Mouse (Mus musculus): ENCODE results near the gene Atp6v1e1. TPM values are rescaled to one million over a fixed set of nuclear protein-coding genes. Genes with fewer than 3 reads are reported as not detected.

The Atp6v1e1 gene
- polyA plus RNA-seq, 2 experiments: 73.8 to 145 TPM

- H3K9ac ChIP-seq (replicated peaks): peak overlapping the region; percentile 81
- H3K36me3 ChIP-seq (replicated peaks; ENCODE audit: control insufficient read depth, insufficient read depth, low read depth): no peaks in the 10 kb centered on the region
- H3K9me3 ChIP-seq (ENCODE audit: control insufficient read depth, low read length): no peaks in the 10 kb centered on the region
- TF ChIP-seq CTCF (IDR thresholded peaks at IDR 0.05; ENCODE audit: low read depth) (peak; percentile 36), EP300 (IDR thresholded peaks at IDR 0.05; ENCODE audit: low read depth) (peak; percentile 87)
- peaks cover 58 to 66% of the 10 kb centered on the region in 2 experiments for H3K4me1 ChIP-seq (replicated peaks; ENCODE audit: control insufficient read depth in 2 of 2, insufficient read depth in 2 of 2, low read length in 1 of 2)
- H3K4me2 ChIP-seq (ENCODE audit: low read depth): peak overlapping the region; percentile 73
- H3K27me3 ChIP-seq (ENCODE audit: control insufficient read depth, insufficient read depth, low read length): no peaks in the 10 kb centered on the region
- peak overlapping the region in 1 of 2 experiments; percentile 16; a peak in 2 of 4 replicates for H3K4me3 ChIP-seq (ENCODE audit: insufficient read depth in 1 of 2, low read depth in 2 of 2, low read length in 2 of 2)
- peak; percentile 57 for ATAC-seq (ENCODE audit: insufficient read depth)
- WGBS (ENCODE audit: insufficient replicate concordance): 21% methylated on average over 4 of the region's 4 CpGs
- H3K27ac ChIP-seq: peak overlapping the region; percentile 100
- DNase-seq (ENCODE audit: low read depth in 3 of 3, low spot score in 3 of 3): peak; percentile 77 to 86 (median 83)
Measured at GRCm38 (mm10) chr6:120832097-120832496, 9.5 kb upstream of the Atp6v1e1 start.

GRCm38 (mm10) chr6:120830866-120831608 lies 8.4 kb upstream of the Atp6v1e1 start:
- no peaks in the 10 kb centered on the region for H3K36me3 ChIP-seq (replicated peaks; ENCODE audit: control insufficient read depth, insufficient read depth, low read depth)
- ATAC-seq (ENCODE audit: insufficient read depth): peak; percentile 60
- H3K9ac ChIP-seq (replicated peaks): peak overlapping the region; percentile 81
- peak overlapping the region; percentile 100 for H3K27ac ChIP-seq
- H3K27me3 ChIP-seq (ENCODE audit: control insufficient read depth, insufficient read depth, low read length): no peaks in the 10 kb centered on the region
- H3K4me3 ChIP-seq (ENCODE audit: insufficient read depth in 1 of 2, low read depth in 2 of 2, low read length in 2 of 2): peak overlapping the region; percentile 10 to 27; a peak in 3 of 4 replicates
- peak overlapping the region; percentile 73 for H3K4me2 ChIP-seq (ENCODE audit: low read depth)
- WGBS (ENCODE audit: insufficient replicate concordance): 14% methylated on average over 4 of the region's 4 CpGs
- H3K4me1 ChIP-seq (replicated peaks; ENCODE audit: control insufficient read depth in 2 of 2, insufficient read depth in 2 of 2, low read length in 1 of 2): peaks cover 58 to 66% of the 10 kb centered on the region in 2 experiments
- H3K9me3 ChIP-seq (ENCODE audit: control insufficient read depth, low read length): no peaks in the 10 kb centered on the region
- TF ChIP-seq CTCF (IDR thresholded peaks at IDR 0.05; ENCODE audit: low read depth) (no peak), EP300 (IDR thresholded peaks at IDR 0.05; ENCODE audit: low read depth) (peak; percentile 94)
- DNase-seq (ENCODE audit: low read depth in 3 of 3, low spot score in 3 of 3): peak; percentile 84 to 88 (median 85)

- Histone ChIP-seq H3K9ac (replicated peaks) (peak overlapping the region; percentile 34), H3K27ac (peak overlapping the region; percentile 100), H3K4me2 (ENCODE audit: low read depth) (peak overlapping the region; percentile 73), H3K4me3 (ENCODE audit: insufficient read depth in 1 of 2, low read depth in 2 of 2, low read length in 2 of 2) (no peak overlapping the region), H3K36me3 (replicated peaks; ENCODE audit: control insufficient read depth, insufficient read depth, low read depth) (no peaks in the 10 kb centered on the region), H3K9me3 (ENCODE audit: control insufficient read depth, low read length) (no peaks in the 10 kb centered on the region), H3K4me1 (replicated peaks; ENCODE audit: control insufficient read depth in 2 of 2, insufficient read depth in 2 of 2, low read length in 1 of 2) (peaks cover 53 to 62% of the 10 kb centered on the region in 2 experiments), H3K27me3 (ENCODE audit: control insufficient read depth, insufficient read depth, low read length) (no peaks in the 10 kb centered on the region)
- peak; percentile 74 for ATAC-seq (ENCODE audit: insufficient read depth)
- peak; percentile 79 to 83 (median 81) for DNase-seq (ENCODE audit: low read depth in 3 of 3, low spot score in 3 of 3)
- WGBS (ENCODE audit: insufficient replicate concordance): 9% methylated on average over 1 of the region's 1 CpGs
- TF ChIP-seq CTCF (IDR thresholded peaks at IDR 0.05; ENCODE audit: low read depth): peak; percentile 48
- TF ChIP-seq EP300 (IDR thresholded peaks at IDR 0.05; ENCODE audit: low read depth): peak; percentile 95
Measured at GRCm38 (mm10) chr6:120830056-120830455, 7.5 kb upstream of the Atp6v1e1 start.

- TF ChIP-seq EP300 (IDR thresholded peaks at IDR 0.05; ENCODE audit: low read depth) (no peak), CTCF (IDR thresholded peaks at IDR 0.05; ENCODE audit: low read depth) (peak; percentile 34)
- Histone ChIP-seq H3K27me3 (ENCODE audit: control insufficient read depth, insufficient read depth, low read length) (no peaks in the 10 kb centered on the region), H3K4me3 (ENCODE audit: insufficient read depth in 1 of 2, low read depth in 2 of 2, low read length in 2 of 2) (peak overlapping the region in 1 of 2 experiments; percentile 95; a peak in 3 of 4 replicates), H3K4me2 (ENCODE audit: low read depth) (peak overlapping the region; percentile 65), H3K36me3 (replicated peaks; ENCODE audit: control insufficient read depth, insufficient read depth, low read depth) (peaks cover 22% of the 10 kb centered on the region), H3K9me3 (ENCODE audit: control insufficient read depth, low read length) (no peaks in the 10 kb centered on the region), H3K4me1 (replicated peaks; ENCODE audit: control insufficient read depth in 2 of 2, insufficient read depth in 2 of 2, low read length in 1 of 2) (peaks cover 13 to 29% of the 10 kb centered on the region in 2 experiments), H3K9ac (replicated peaks) (peak overlapping the region; percentile 66), H3K27ac (peak overlapping the region; percentile 89)
- DNase-seq (ENCODE audit: low read depth in 3 of 3, low spot score in 3 of 3) (no peak), ATAC-seq (ENCODE audit: insufficient read depth) (no peak)
- WGBS (ENCODE audit: insufficient replicate concordance): 51% methylated on average over 10 of the region's 10 CpGs
Measured at GRCm38 (mm10) chr6:120822937-120823614, 483 bp upstream of the Atp6v1e1 start.

- Histone ChIP-seq H3K4me1 (replicated peaks; ENCODE audit: control insufficient read depth in 2 of 2, insufficient read depth in 2 of 2, low read length in 1 of 2) (peaks cover 13 to 27% of the 10 kb centered on the region in 2 experiments), H3K36me3 (replicated peaks; ENCODE audit: control insufficient read depth, insufficient read depth, low read depth) (peaks cover 32% of the 10 kb centered on the region), H3K27me3 (ENCODE audit: control insufficient read depth, insufficient read depth, low read length) (no peaks in the 10 kb centered on the region), H3K9ac (replicated peaks) (peak overlapping the region; percentile 94), H3K4me2 (ENCODE audit: low read depth) (peak overlapping the region; percentile 90), H3K9me3 (ENCODE audit: control insufficient read depth, low read length) (no peaks in the 10 kb centered on the region), H3K27ac (peak overlapping the region; percentile 74), H3K4me3 (ENCODE audit: insufficient read depth in 1 of 2, low read depth in 2 of 2, low read length in 2 of 2) (peak overlapping the region; percentile 86 to 95)
- DNase-seq (ENCODE audit: low read depth in 3 of 3, low spot score in 3 of 3): no peak
- WGBS (ENCODE audit: insufficient replicate concordance): 26% methylated on average over 5 of the region's 5 CpGs
- no peak for ATAC-seq (ENCODE audit: insufficient read depth)
- TF ChIP-seq EP300 (IDR thresholded peaks at IDR 0.05; ENCODE audit: low read depth) (no peak), CTCF (IDR thresholded peaks at IDR 0.05; ENCODE audit: low read depth) (no peak)
Measured at GRCm38 (mm10) chr6:120821715-120822114, 878 bp downstream of the Atp6v1e1 start.
